Mouse (Mus musculus): ENCODE measurements around the gene Abcc1. TPM values are rescaled to one million over a fixed set of nuclear protein-coding genes. Genes with fewer than 3 reads are reported as not detected.

Gene Abcc1
- polyA plus RNA-seq, 1 experiment from 2014 or later, result 11.9 TPM

DNA sequence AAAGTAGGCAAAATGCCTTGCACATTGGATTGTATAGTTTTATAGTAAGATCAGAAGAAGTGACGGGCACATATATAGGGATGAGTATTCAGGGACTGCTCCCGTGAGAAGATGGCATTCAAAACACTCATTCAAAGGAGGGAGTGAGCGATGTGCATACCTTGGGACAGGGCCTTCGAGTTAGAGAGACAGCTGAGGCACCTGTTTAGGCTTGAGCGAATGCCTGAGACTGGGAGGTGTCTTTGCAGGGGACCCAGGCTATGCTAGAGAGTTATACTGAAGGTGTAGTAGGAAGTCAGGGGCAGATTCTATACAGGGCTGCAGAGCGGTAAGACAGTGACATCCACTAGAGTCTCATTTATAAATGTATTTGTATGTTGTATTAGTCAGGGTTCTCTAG, 44.3 kb downstream of the Abcc1 start:
- no peaks in the 10 kb centered on the region for H3K27me3 ChIP-seq (ENCODE audit: insufficient read depth, low read length)
- no peaks in the 10 kb centered on the region for H3K9me3 ChIP-seq (ENCODE audit: low read length)
- H3K9ac ChIP-seq (replicated peaks; ENCODE audit: low read length), result no peak overlapping the region
- peaks cover 31% of the 10 kb centered on the region for H3K36me3 ChIP-seq (ENCODE audit: insufficient read depth, low read length)
- WGBS, result 95% methylated on average over 6 of the region's 6 CpGs
- no peak overlapping the region for H3K27ac ChIP-seq (ENCODE audit: low read length)
- no peaks in the 10 kb centered on the region for H3K4me1 ChIP-seq (ENCODE audit: insufficient read depth, low read length)
- ATAC-seq (ENCODE audit: low FRiP score, low TSS enrichment), result no peak
- H3K4me3 ChIP-seq (ENCODE audit: low read length), result no peak overlapping the region
- H3K4me2 ChIP-seq (replicated peaks; ENCODE audit: low read depth, low read length), result no peak overlapping the region

DNA sequence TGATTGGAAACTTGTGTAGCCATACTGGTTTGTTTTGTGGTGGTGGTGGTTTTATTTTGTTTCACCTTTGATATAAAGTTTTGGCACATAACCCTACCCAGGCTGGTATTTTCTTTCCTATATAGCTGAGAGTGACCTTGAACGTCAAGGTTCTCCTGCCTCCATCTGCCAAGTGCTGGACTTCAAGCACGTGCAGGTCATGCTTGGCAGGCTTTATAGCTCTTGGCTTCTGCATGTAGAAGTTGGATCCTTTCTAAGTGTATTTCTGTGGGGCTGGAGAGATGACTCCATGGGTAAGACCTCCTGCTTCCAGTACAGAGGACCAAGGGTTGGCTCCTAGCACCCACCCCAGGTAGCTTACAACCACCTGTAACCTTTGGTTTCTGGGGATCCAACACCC, 47.8 kb downstream of the Abcc1 start:
- WGBS, result 53% methylated on average over 2 of the region's 2 CpGs
- Histone ChIP-seq H3K9me3 (ENCODE audit: low read length) (no peaks in the 10 kb centered on the region), H3K4me3 (ENCODE audit: low read length) (no peak overlapping the region), H3K27me3 (ENCODE audit: insufficient read depth, low read length) (no peaks in the 10 kb centered on the region), H3K4me2 (replicated peaks; ENCODE audit: low read depth, low read length) (no peak overlapping the region), H3K9ac (replicated peaks; ENCODE audit: low read length) (no peak overlapping the region), H3K36me3 (ENCODE audit: insufficient read depth, low read length) (peaks cover 38% of the 10 kb centered on the region), H3K4me1 (ENCODE audit: insufficient read depth, low read length) (no peaks in the 10 kb centered on the region), H3K27ac (ENCODE audit: low read length) (no peak overlapping the region)
- 0 out of 2 replicates have a peak, but pooled peaks have one; percentile 19 for ATAC-seq (ENCODE audit: low FRiP score, low TSS enrichment)

DNA sequence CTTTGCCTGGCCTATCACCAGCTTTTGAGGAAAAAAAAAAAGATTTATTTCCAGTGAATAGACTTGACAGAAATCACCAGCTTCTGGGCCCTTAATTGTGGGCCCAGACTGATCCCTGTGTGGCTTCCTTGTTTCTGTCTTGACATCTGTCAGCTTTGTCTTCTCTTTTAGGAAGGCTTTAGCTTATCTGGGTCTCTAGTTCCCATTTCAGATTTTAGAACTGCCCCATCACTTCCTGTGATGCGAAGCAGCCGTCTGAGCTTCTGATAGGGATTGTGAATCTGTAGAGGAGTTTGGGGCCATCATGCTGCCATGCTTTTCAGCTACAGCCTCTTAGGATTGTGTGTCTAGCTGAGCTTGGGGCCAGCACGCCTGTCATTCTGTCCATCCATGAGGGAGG, 48.4 kb downstream of the Abcc1 start:
- Histone ChIP-seq H3K9me3 (ENCODE audit: low read length) (no peaks in the 10 kb centered on the region), H3K4me1 (ENCODE audit: insufficient read depth, low read length) (no peaks in the 10 kb centered on the region), H3K9ac (replicated peaks; ENCODE audit: low read length) (no peak overlapping the region), H3K4me3 (ENCODE audit: low read length) (no peak overlapping the region), H3K4me2 (replicated peaks; ENCODE audit: low read depth, low read length) (no peak overlapping the region), H3K27ac (ENCODE audit: low read length) (no peak overlapping the region), H3K27me3 (ENCODE audit: insufficient read depth, low read length) (no peaks in the 10 kb centered on the region), H3K36me3 (ENCODE audit: insufficient read depth, low read length) (peaks cover 36% of the 10 kb centered on the region)
- WGBS, result 91% methylated on average over 3 of the region's 3 CpGs
- no peak for ATAC-seq (ENCODE audit: low FRiP score, low TSS enrichment)

DNA sequence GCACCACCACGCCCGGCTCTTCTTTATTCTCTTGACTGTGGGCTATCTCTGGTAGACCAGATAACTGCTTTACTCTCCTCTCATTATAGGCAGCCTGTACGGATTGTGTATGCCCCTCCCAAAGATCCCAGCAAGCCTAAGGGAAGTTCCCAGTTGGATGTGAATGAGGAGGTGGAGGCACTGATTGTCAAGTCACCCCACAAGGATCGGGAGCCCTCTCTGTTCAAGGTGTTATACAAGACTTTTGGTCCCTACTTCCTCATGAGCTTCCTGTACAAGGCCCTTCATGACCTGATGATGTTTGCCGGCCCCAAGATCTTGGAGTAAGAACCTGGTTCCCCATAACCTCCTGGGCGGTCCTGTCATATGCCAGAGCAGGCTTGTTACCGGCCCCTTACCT, 49.3 kb downstream of the Abcc1 start:
- Histone ChIP-seq H3K36me3 (ENCODE audit: insufficient read depth, low read length) (peaks cover 28% of the 10 kb centered on the region), H3K4me1 (ENCODE audit: insufficient read depth, low read length) (no peaks in the 10 kb centered on the region), H3K27ac (ENCODE audit: low read length) (no peak overlapping the region), H3K9ac (replicated peaks; ENCODE audit: low read length) (no peak overlapping the region), H3K4me3 (ENCODE audit: low read length) (no peak overlapping the region), H3K4me2 (replicated peaks; ENCODE audit: low read depth, low read length) (no peak overlapping the region), H3K9me3 (ENCODE audit: low read length) (no peaks in the 10 kb centered on the region), H3K27me3 (ENCODE audit: insufficient read depth, low read length) (no peaks in the 10 kb centered on the region)
- no peak for ATAC-seq (ENCODE audit: low FRiP score, low TSS enrichment)
- 94% methylated on average over 7 of the region's 7 CpGs for WGBS

GRCm38 (mm10) chr16:14411156-14411555, 49.8 kb downstream of the Abcc1 start:
- H3K9ac ChIP-seq (replicated peaks; ENCODE audit: low read length), result no peak overlapping the region
- H3K4me2 ChIP-seq (replicated peaks; ENCODE audit: low read depth, low read length), result no peak overlapping the region
- no peak overlapping the region for H3K4me3 ChIP-seq (ENCODE audit: low read length)
- peaks cover 24% of the 10 kb centered on the region; the same call in 1 of the 2 replicates for H3K36me3 ChIP-seq (ENCODE audit: insufficient read depth, low read length)
- H3K4me1 ChIP-seq (ENCODE audit: insufficient read depth, low read length), result no peaks in the 10 kb centered on the region
- no peak overlapping the region for H3K27ac ChIP-seq (ENCODE audit: low read length)
- 94% methylated on average over 7 of the region's 7 CpGs for WGBS
- H3K9me3 ChIP-seq (ENCODE audit: low read length), result no peaks in the 10 kb centered on the region
- H3K27me3 ChIP-seq (ENCODE audit: insufficient read depth, low read length), result no peaks in the 10 kb centered on the region
- no peak for ATAC-seq (ENCODE audit: low FRiP score, low TSS enrichment)

- no peaks in the 10 kb centered on the region for H3K4me1 ChIP-seq (ENCODE audit: insufficient read depth, low read length)
- 92% methylated on average over 5 of the region's 5 CpGs for whole genome bisulfite sequencing
- peaks cover 11% of the 10 kb centered on the region; the same call in 1 of the 2 replicates for H3K36me3 ChIP-seq (ENCODE audit: insufficient read depth, low read length)
- H3K9me3 ChIP-seq (ENCODE audit: low read length), result no peaks in the 10 kb centered on the region
- no peak for ATAC-seq (ENCODE audit: low FRiP score, low TSS enrichment)
- H3K4me2 ChIP-seq (replicated peaks; ENCODE audit: low read depth, low read length), result no peak overlapping the region
- H3K27me3 ChIP-seq (ENCODE audit: insufficient read depth, low read length), result no peaks in the 10 kb centered on the region
- H3K27ac ChIP-seq (ENCODE audit: low read length), result no peak overlapping the region
- no peak overlapping the region for H3K9ac ChIP-seq (replicated peaks; ENCODE audit: low read length)
- H3K4me3 ChIP-seq (ENCODE audit: low read length), result no peak overlapping the region
Observed at GRCm38 (mm10) chr16:14412551-14412950, 51.2 kb downstream of the Abcc1 start.

- no peak for ATAC-seq (ENCODE audit: low FRiP score, low TSS enrichment)
Observed at GRCm38 (mm10) chr16:14415206-14415605, 53.8 kb downstream of the Abcc1 start.

GRCm38 (mm10) chr16:14416957-14417618, 55.7 kb downstream of the Abcc1 start:
- Histone ChIP-seq H3K27ac (ENCODE audit: low read length) (peak overlapping the region; percentile 43), H3K4me2 (replicated peaks; ENCODE audit: low read depth, low read length) (no peak overlapping the region), H3K4me1 (ENCODE audit: insufficient read depth, low read length) (no peaks in the 10 kb centered on the region), H3K9ac (replicated peaks; ENCODE audit: low read length) (no peak overlapping the region), H3K36me3 (ENCODE audit: insufficient read depth, low read length) (peaks cover 2% of the 10 kb centered on the region; the same call in 1 of the 2 replicates), H3K4me3 (ENCODE audit: low read length) (no peak overlapping the region), H3K9me3 (ENCODE audit: low read length) (no peaks in the 10 kb centered on the region), H3K27me3 (ENCODE audit: insufficient read depth, low read length) (no peaks in the 10 kb centered on the region)
- peak; percentile 85 for ATAC-seq (ENCODE audit: low FRiP score, low TSS enrichment)
- WGBS, result 41% methylated on average over 5 of the region's 5 CpGs

More at GRCm38 (mm10) chr16:14415206-14415605, 53.8 kb downstream of the Abcc1 start:
- H3K9me3 ChIP-seq (ENCODE audit: low read length), result no peaks in the 10 kb centered on the region
- H3K9ac ChIP-seq (replicated peaks; ENCODE audit: low read length), result no peak overlapping the region
- H3K27me3 ChIP-seq (ENCODE audit: insufficient read depth, low read length), result no peaks in the 10 kb centered on the region
- 91% methylated on average over 9 of the region's 9 CpGs for WGBS
- H3K4me1 ChIP-seq (ENCODE audit: insufficient read depth, low read length), result no peaks in the 10 kb centered on the region
- no peak overlapping the region for H3K4me2 ChIP-seq (replicated peaks; ENCODE audit: low read depth, low read length)
- H3K27ac ChIP-seq (ENCODE audit: low read length), result no peak overlapping the region
- no peak overlapping the region for H3K4me3 ChIP-seq (ENCODE audit: low read length)
- H3K36me3 ChIP-seq (ENCODE audit: insufficient read depth, low read length), result peaks cover 12% of the 10 kb centered on the region; the same call in 1 of the 2 replicates

DNA sequence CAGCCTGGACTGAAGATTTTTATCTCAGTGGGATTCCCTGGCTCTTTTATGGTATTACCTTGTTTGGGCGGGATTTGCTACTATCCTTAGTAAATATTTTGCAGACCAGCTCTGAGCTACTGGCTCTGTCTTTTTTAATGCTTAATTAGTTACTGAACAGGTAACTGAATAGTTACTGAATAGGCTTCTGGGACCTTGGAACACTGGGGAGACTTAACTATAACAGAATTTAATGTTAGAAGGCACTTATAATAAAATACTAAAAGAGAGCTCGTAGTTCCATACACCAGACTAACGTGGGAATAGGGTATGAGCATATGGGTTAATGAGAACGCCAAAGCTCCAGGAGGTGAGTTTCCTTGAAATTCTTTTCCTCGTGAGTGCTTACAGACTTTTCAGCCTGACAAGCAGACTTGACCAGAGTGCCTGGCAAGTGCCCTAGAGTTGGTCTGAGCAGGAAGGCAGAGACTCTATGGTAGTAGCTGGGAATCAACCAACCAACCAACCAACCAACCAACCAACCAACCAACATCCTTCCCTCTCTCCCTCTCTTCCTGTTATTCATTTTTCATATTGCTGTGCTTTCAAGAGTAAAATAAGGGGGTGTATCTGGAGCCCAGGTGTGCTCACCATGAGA, 59.3 kb downstream of the Abcc1 start:
- no peak overlapping the region for H3K4me3 ChIP-seq (ENCODE audit: low read length)
- H3K4me2 ChIP-seq (replicated peaks; ENCODE audit: low read depth, low read length), result no peak overlapping the region
- no peaks in the 10 kb centered on the region for H3K27me3 ChIP-seq (ENCODE audit: insufficient read depth, low read length)
- H3K9me3 ChIP-seq (ENCODE audit: low read length), result no peaks in the 10 kb centered on the region
- WGBS, result 66% methylated on average over 5 of the region's 5 CpGs
- no peak overlapping the region for H3K9ac ChIP-seq (replicated peaks; ENCODE audit: low read length)
- H3K27ac ChIP-seq (ENCODE audit: low read length), result peak overlapping the region; percentile 83
- H3K4me1 ChIP-seq (ENCODE audit: insufficient read depth, low read length), result no peaks in the 10 kb centered on the region
- peak; percentile 71 for ATAC-seq (ENCODE audit: low FRiP score, low TSS enrichment)
- H3K36me3 ChIP-seq (ENCODE audit: insufficient read depth, low read length), result peaks cover 8% of the 10 kb centered on the region

DNA sequence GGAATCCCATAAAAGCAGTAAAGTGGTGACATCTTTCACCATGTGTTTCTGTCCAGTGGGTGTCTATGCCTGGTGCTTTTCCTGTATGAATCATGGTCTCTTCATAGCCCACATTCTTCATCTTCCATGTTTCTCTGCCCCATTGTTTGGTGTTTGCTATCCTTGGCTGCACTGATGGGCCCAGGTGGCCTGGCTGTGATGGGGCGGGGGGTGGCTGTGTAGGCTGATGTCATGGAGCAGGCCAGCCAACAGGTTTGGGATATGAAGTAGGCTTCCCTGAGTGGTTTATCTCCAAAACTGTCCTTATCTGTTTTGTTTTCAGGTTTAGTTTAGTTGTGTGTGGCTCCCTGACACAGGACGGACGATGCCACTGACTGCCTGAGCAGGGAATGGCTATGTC, 60.7 kb downstream of the Abcc1 start:
- Histone ChIP-seq H3K9ac (replicated peaks; ENCODE audit: low read length) (no peak overlapping the region), H3K4me1 (ENCODE audit: insufficient read depth, low read length) (no peaks in the 10 kb centered on the region), H3K4me2 (replicated peaks; ENCODE audit: low read depth, low read length) (no peak overlapping the region), H3K9me3 (ENCODE audit: low read length) (no peaks in the 10 kb centered on the region), H3K27me3 (ENCODE audit: insufficient read depth, low read length) (no peaks in the 10 kb centered on the region), H3K4me3 (ENCODE audit: low read length) (no peak overlapping the region), H3K27ac (ENCODE audit: low read length) (no peak overlapping the region), H3K36me3 (ENCODE audit: insufficient read depth, low read length) (peaks cover 12% of the 10 kb centered on the region)
- ATAC-seq (ENCODE audit: low FRiP score, low TSS enrichment), result no peak
- WGBS, result 95% methylated on average over 3 of the region's 3 CpGs

Measured in kidney, embryonic 16.5 days (tissue).